Mouse (Mus musculus): ENCODE results near the gene Uhrf1bp1l. TPM values are rescaled to one million over a fixed set of nuclear protein-coding genes. Genes with fewer than 3 reads are reported as not detected.

Gene Uhrf1bp1l
- polyA plus RNA-seq, 1 experiment from 2014 or later: 23.1 TPM

DNA sequence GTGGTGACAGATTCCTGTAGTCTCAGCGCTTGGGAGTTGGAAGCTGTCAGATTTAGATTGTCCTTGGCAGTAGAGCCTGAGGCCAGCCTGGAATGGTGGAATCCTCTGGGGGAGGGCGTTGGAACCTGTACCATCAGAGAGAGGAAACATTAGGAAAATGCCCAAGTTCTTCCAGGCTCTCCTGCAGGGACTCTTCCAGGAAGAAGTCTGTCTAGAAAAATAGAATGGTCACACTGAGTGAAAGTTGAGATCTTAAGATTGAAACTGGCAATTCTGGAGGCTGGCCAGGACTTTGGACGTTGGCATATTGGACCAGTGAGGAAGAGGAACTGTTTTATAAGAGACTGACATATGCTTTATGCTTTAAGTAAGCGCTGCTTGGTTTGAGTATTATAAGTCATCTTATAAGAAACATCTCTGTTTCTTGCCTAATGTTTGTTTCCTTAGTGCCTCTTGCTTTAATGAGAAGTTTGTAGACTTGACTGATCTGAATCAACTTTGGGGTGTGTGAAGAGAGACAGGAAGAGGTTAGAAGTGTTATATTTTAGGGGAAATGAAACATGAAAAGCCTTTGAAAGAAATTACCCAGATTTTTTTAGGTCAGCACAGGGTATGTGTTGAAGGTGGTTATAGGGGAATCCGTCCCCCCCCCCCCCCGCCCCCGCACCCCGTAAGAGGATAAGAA is 2.6 kb downstream of the Uhrf1bp1l start:
- 85% methylated on average over 8 of the region's 8 CpGs for WGBS
- ATAC-seq (ENCODE audit: insufficient number of reproducible peaks, insufficient read depth, low FRiP score, low TSS enrichment, low read depth): no peak

DNA sequence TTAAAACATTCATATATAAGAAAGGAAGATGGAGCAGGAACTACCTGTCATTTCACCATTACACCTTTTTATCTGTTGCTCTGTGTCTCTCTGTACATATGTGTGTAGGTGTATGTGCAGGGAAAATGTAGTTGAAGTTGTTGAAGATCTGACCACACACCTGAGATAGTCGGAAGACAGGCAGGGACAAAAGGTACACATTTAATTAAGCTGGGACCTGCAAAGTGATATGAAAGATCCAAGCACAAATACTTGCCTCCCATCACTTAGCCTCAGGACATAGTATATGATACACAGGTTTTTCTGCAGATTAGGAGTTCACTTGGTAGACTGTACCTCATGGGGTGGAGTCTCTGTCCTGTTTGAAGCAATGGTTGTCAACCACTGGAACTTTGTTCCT is 3.1 kb downstream of the Uhrf1bp1l start:
- Histone ChIP-seq H3K27ac (no peak overlapping the region), H3K27me3 (no peaks in the 10 kb centered on the region), H3K4me3 (no peak overlapping the region), H3K4me2 (no peak overlapping the region), H3K9me3 (no peaks in the 10 kb centered on the region), H3K36me3 (no peaks in the 10 kb centered on the region), H3K9ac (no peak overlapping the region), H3K4me1 (peaks cover 10% of the 10 kb centered on the region; the same call in 1 of the 2 replicates)
- WGBS: 81% methylated on average over 1 of the region's 1 CpGs
- no peak for ATAC-seq (ENCODE audit: insufficient number of reproducible peaks, insufficient read depth, low FRiP score, low TSS enrichment, low read depth)

More for the DNA sequence above, 2.6 kb downstream of the Uhrf1bp1l start:
- H3K9ac ChIP-seq: no peak overlapping the region
- H3K27ac ChIP-seq: no peak overlapping the region
- H3K4me1 ChIP-seq: peaks cover 10% of the 10 kb centered on the region; the same call in 1 of the 2 replicates
- no peaks in the 10 kb centered on the region for H3K27me3 ChIP-seq
- no peaks in the 10 kb centered on the region for H3K9me3 ChIP-seq
- no peak overlapping the region for H3K4me2 ChIP-seq
- H3K4me3 ChIP-seq: no peak overlapping the region
- no peaks in the 10 kb centered on the region for H3K36me3 ChIP-seq

DNA sequence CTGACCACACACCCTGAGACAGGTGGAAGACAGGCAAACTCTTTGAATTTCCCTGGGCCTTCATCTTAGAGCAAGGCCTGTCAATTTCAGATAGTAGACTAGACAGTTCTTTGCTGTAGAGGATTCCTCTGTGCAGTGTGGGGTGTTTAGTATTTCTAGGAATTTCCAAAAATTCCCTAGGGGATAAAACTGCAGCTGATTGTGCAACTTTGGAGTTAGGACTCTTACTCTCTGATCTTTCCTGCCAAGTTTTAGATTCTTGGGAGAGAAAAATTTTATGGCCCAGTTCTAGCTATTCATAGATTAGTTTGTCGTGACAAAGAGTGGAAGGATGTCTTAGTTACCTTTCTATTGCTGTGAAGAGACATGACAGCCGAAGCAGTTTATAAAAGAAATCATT is 3.8 kb downstream of the Uhrf1bp1l start:
- 88% methylated on average over 2 of the region's 2 CpGs for WGBS
- Histone ChIP-seq H3K36me3 (no peaks in the 10 kb centered on the region), H3K9ac (no peak overlapping the region), H3K4me3 (no peak overlapping the region), H3K4me2 (no peak overlapping the region), H3K9me3 (no peaks in the 10 kb centered on the region), H3K4me1 (peaks cover 10% of the 10 kb centered on the region; the same call in 1 of the 2 replicates), H3K27me3 (no peaks in the 10 kb centered on the region), H3K27ac (no peak overlapping the region)
- no peak for ATAC-seq (ENCODE audit: insufficient number of reproducible peaks, insufficient read depth, low FRiP score, low TSS enrichment, low read depth)

DNA sequence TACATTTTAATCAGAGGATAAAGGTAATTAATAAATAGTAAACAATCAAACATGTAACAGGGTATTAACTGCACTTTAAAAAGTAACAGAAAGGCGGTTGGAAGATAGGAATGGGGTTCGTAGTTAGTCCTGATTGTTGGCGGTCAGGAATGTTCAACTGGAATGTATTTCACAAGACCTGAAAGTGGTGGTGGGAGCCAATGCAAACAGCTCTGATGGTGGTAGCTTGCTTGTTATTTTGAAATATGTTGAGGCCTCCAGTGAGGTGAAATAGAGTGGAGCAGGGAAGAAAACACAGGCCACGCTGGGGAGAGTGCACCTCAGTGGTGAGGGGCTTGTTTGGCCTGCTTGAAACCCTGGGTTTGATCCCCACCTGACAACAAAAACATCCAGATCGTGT is 6.3 kb downstream of the Uhrf1bp1l start:
- ATAC-seq (ENCODE audit: insufficient number of reproducible peaks, insufficient read depth, low FRiP score, low TSS enrichment, low read depth): no peak
- 87% methylated on average over 5 of the region's 5 CpGs for WGBS
- no peaks in the 10 kb centered on the region for H3K9me3 ChIP-seq
- no peak overlapping the region for H3K27ac ChIP-seq
- no peaks in the 10 kb centered on the region for H3K27me3 ChIP-seq
- no peak overlapping the region for H3K4me2 ChIP-seq
- H3K4me3 ChIP-seq: no peak overlapping the region
- H3K4me1 ChIP-seq: peaks cover 10% of the 10 kb centered on the region; the same call in 1 of the 2 replicates
- no peak overlapping the region for H3K9ac ChIP-seq
- H3K36me3 ChIP-seq: no peaks in the 10 kb centered on the region

DNA sequence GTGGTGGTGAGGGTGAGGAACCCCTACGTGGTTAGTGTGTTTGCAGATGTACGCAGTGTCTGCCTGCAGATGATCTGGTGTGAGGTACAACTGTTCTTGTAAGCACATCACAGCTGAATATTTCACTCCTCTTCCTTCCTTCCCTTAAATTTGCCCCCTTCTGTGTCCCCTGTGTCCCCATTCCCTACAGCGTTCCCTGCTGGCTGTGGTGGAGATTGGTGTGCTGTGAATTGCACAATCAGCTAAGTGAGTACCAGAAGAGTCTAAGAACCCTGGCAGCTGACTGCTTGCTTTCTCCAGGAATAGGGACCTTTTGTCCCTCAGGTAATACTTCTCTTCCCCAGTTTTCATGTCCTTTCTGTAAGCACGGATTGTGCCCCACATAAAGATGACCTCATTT is 10.4 kb downstream of the Uhrf1bp1l start:
- Histone ChIP-seq H3K36me3 (no peaks in the 10 kb centered on the region), H3K27me3 (no peaks in the 10 kb centered on the region), H3K4me3 (no peak overlapping the region), H3K4me2 (no peak overlapping the region), H3K9me3 (no peaks in the 10 kb centered on the region), H3K9ac (no peak overlapping the region), H3K27ac (no peak overlapping the region), H3K4me1 (no peaks in the 10 kb centered on the region)
- ATAC-seq (ENCODE audit: insufficient number of reproducible peaks, insufficient read depth, low FRiP score, low TSS enrichment, low read depth): no peak
- 88% methylated on average over 4 of the region's 4 CpGs for WGBS

DNA sequence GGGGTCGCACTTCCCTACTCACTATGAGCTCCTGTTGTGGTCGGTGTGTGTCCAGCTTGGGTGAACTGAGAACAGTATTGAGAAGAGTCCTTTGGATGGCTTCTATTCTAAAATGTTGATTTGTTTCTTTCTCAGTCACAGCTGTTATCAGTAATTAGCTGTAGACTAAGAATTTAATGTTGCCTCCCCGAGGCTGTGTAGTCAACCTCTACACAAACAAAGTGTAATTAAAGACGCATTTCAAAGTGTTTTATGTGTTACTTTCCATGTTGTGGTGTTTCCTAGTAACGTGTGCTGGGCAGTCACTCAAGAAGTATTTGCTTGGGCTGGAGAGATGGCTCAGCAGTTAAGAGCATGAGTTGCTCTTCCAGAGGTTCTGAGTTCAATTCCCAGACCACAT is 16.0 kb downstream of the Uhrf1bp1l start:
- Histone ChIP-seq H3K36me3 (no peaks in the 10 kb centered on the region), H3K9me3 (no peaks in the 10 kb centered on the region), H3K27ac (no peak overlapping the region), H3K9ac (no peak overlapping the region), H3K27me3 (no peaks in the 10 kb centered on the region), H3K4me2 (no peak overlapping the region), H3K4me3 (no peak overlapping the region), H3K4me1 (0 out of 2 replicates have a peak, but pooled peaks cover 3% of the 10 kb centered on the region)
- 66% methylated on average over 5 of the region's 5 CpGs for WGBS
- no peak for ATAC-seq (ENCODE audit: insufficient number of reproducible peaks, insufficient read depth, low FRiP score, low TSS enrichment, low read depth)

DNA sequence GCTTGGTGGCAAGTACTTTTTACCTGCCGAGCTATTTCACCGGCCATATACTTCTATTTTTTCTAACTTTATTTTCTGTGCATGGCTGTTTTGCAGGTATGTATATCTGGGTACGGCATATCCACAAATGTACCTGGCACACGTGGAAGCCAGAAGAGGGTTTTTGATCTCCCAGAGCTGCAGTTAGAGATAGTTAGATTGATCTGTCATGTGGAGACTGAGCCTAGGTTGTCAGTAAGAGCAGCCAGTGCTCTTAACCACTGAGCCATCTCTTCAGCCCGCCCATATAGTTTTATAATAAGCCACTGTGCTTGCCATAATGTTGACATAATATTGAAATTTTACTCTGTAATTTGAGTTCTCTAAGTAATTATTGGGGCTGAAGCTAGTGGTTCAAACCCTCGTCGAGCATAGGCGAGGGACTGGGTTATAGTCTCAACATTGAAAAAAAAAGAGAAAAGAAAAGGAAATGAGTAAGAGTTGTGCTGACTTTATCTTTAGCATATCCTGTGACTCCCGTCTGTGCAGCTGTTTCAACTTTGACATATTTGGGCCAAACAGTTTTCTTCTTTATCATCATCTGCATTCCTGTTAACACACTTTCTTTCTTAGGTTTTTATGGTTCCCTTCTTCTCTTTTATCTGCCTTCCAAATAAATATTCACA is 19.8 kb downstream of the Uhrf1bp1l start:
- Histone ChIP-seq H3K4me1 (0 out of 2 replicates have a peak, but pooled peaks cover 3% of the 10 kb centered on the region), H3K36me3 (no peaks in the 10 kb centered on the region), H3K9ac (no peak overlapping the region), H3K27ac (no peak overlapping the region), H3K27me3 (no peaks in the 10 kb centered on the region), H3K9me3 (no peaks in the 10 kb centered on the region), H3K4me3 (no peak overlapping the region), H3K4me2 (no peak overlapping the region)
- WGBS: 63% methylated on average over 9 of the region's 9 CpGs
- ATAC-seq (ENCODE audit: insufficient number of reproducible peaks, insufficient read depth, low FRiP score, low TSS enrichment, low read depth): no peak

DNA sequence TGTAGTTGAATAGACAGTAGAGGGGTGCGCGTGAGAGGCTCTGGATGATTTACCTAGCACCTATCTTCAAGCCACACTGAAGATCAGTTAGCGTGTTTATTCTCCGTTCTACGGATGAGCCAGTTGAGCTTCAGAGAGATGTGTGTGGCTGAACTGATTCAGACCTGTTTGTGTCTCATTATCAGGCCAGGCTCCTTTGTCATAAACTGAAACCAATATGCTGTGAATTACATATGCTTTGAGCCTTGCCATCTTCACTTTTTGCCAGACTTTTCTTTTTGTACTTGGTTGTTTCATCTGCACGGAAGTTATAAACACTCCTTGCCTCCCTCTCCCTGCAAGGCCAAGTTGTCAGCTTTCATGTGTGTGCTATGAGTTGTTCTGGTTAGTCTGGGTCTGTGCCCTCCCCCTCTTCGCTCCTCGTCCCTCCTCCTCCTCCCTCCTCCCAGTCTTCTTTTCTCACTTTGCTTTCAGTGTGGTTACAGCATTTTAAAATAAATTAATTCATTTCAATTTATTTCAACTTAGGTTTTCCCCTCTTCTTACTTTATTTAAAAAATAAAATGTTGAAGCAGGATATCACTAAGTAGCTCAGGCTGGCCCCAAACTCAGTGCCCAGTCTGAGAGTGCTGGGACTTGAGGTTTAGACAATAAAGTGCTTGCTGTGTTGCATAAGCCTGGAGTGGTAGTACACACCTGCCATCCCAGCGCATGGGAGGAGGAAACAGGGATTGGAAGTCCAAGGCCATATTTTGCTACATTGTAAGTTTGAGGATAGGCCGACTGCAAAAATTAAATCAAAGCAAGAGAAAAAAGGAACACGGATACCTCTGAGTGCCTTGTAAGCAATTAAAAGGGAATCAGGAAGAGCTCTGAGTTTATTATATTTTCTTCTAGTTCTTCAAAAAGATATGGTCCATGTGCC is 21.3 kb downstream of the Uhrf1bp1l start:
- Histone ChIP-seq H3K4me2 (no peak overlapping the region), H3K36me3 (no peaks in the 10 kb centered on the region), H3K27me3 (no peaks in the 10 kb centered on the region), H3K4me1 (0 out of 2 replicates have a peak, but pooled peaks cover 3% of the 10 kb centered on the region), H3K9ac (no peak overlapping the region), H3K9me3 (no peaks in the 10 kb centered on the region), H3K27ac (no peak overlapping the region), H3K4me3 (no peak overlapping the region)
- ATAC-seq (ENCODE audit: insufficient number of reproducible peaks, insufficient read depth, low FRiP score, low TSS enrichment, low read depth): no peak
- 93% methylated on average over 11 of the region's 11 CpGs for WGBS

DNA sequence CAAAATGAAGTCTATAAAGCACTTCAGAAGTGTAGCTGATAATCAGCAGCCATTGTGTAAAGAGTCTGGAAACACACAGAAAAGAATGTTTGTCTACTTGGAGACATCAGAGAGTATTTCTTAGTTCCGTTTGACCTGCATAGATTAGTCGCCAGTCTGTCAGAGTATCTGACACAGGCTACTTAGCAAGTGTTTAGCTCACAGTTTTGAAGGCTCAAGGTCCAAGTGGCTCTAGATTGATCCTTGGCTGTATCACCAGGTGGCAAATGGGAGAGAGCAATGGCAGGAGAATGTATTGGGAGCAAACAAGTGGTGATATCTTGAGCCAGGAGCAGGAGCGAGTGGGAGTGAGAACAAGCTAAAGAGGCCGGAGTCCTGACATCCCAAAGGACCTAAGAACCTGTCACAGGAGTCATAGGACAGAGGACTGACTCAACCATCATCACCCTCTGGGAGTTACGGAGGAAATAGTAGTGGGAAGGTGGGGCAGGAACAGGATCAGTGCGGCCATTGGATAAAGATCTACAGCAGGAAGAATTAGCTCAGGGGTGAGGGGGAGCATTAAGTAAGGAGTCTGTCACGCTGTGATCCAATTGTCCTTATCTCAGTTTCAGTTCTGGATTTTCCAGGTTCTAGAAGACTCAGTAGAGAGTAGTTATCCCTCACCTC is 23.7 kb downstream of the Uhrf1bp1l start:
- H3K27me3 ChIP-seq: no peaks in the 10 kb centered on the region
- 79% methylated on average over 7 of the region's 7 CpGs for WGBS
- H3K36me3 ChIP-seq: no peaks in the 10 kb centered on the region
- no peak overlapping the region for H3K4me2 ChIP-seq
- H3K9ac ChIP-seq: no peak overlapping the region
- no peak overlapping the region for H3K27ac ChIP-seq
- H3K4me1 ChIP-seq: 0 out of 2 replicates have a peak, but pooled peaks cover 3% of the 10 kb centered on the region
- ATAC-seq (ENCODE audit: insufficient number of reproducible peaks, insufficient read depth, low FRiP score, low TSS enrichment, low read depth): no peak
- no peak overlapping the region for H3K4me3 ChIP-seq
- H3K9me3 ChIP-seq: no peaks in the 10 kb centered on the region

DNA sequence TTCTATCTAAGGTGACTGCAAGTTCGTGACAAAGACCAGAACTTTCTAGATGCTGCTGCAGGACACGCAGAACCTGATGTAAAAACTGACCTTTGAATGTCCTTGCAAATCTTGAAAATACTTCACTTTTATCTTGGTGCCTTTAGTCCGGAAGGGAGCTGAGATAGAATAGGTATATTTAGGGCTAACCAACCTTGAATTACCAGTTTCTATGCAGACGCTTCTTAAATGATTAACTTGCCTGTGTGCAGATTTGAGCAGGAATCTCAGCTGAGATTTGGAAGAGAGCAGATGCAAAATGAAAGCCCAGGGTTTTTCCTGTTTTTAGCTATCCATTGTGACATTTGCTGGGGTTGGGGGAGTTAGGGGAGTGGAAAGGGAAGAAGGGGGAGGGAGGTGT is 24.3 kb downstream of the Uhrf1bp1l start:
- Histone ChIP-seq H3K4me3 (no peak overlapping the region), H3K9ac (no peak overlapping the region), H3K4me1 (0 out of 2 replicates have a peak, but pooled peaks cover 3% of the 10 kb centered on the region), H3K4me2 (no peak overlapping the region), H3K27me3 (no peaks in the 10 kb centered on the region), H3K36me3 (no peaks in the 10 kb centered on the region), H3K9me3 (no peaks in the 10 kb centered on the region), H3K27ac (no peak overlapping the region)
- no peak for ATAC-seq (ENCODE audit: insufficient number of reproducible peaks, insufficient read depth, low FRiP score, low TSS enrichment, low read depth)
- 85% methylated on average over 4 of the region's 4 CpGs for WGBS

DNA sequence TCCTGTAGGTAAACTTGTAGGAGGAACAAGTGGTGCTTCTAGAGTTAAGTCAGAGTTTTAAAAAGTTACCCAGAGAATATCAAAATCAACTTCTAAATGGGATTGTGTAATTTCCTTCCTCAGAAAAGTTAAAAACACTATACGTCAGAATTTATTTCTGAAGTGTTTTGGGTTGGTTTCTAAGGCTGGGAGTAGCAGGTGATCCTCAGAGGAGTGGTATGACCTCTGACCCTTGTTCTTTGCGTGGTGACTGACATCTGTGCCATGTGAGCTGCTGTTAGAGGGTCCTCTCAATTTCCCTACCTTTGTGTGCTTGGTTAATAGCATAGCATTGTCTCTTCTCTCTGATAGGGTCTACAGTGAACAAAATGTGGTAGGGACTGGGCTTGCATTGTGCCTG is 27.1 kb downstream of the Uhrf1bp1l start:
- 46% methylated on average over 2 of the region's 2 CpGs for WGBS
- H3K27me3 ChIP-seq: no peaks in the 10 kb centered on the region
- H3K4me1 ChIP-seq: no peaks in the 10 kb centered on the region
- H3K9me3 ChIP-seq: no peaks in the 10 kb centered on the region
- H3K4me2 ChIP-seq: no peak overlapping the region
- H3K36me3 ChIP-seq: 0 out of 2 replicates have a peak, but pooled peaks cover 3% of the 10 kb centered on the region
- H3K4me3 ChIP-seq: no peak overlapping the region
- ATAC-seq (ENCODE audit: insufficient number of reproducible peaks, insufficient read depth, low FRiP score, low TSS enrichment, low read depth): no peak
- H3K9ac ChIP-seq: no peak overlapping the region
- H3K27ac ChIP-seq: no peak overlapping the region
